Mouse (Mus musculus) heart, postnatal 0 days (tissue): ENCODE measurements at regions not wholly inside any gene's neighbourhood (a gene's known extent, or its start where the extent isn't known, plus 50 kb on each side); places are given as distances from the start of the nearest gene placed in this dataset.

Source experiments
- CTCF ChIP-seq: IDR thresholded peaks from 2 replicates; pipeline ENCODE4 v1.5.1; 2016; ENCODE audit warnings: antibody characterized with exemption, control low read depth, low read depth
- EP300 ChIP-seq: IDR thresholded peaks from 2 replicates; pipeline ENCODE4 v1.6.1; 2016; ENCODE audit warnings: antibody characterized with exemption, low read depth

DNA sequence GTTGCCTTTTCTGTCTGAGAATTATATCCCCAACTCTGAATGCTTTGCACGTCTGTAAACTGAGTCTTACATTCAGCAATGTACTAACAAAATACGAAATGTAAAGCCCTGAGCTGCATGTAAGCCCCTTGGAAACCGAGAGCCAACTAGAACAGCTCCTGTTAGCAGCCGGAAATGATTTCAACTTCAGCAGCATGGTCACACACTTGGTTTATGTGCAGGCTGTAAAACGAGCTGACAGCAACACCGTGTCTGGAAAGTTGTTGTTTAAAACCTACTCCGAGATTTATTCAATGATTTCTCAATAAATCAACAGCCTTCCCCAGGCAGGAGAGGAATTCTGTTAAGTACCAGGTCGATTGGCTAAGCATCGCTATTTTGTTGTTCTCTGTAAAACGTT lies 155.7 kb downstream of the Lrig3 start:
- TF ChIP-seq EP300 = no peak
- TF ChIP-seq CTCF = no peak
